Mouse (Mus musculus): ENCODE measurements at regions not wholly inside any gene's neighbourhood (a gene's known extent, or its start where the extent isn't known, plus 50 kb on each side); places are given as distances from the start of the nearest gene placed in this dataset.

GRCm38 (mm10) chr14:24751227-24751626 lies 264.3 kb downstream of the Rps24 start:
- 74% methylated on average over 8 of the region's 8 CpGs for WGBS
- peaks cover 17% of the 10 kb centered on the region for H3K4me1 ChIP-seq (replicated peaks; ENCODE audit: control insufficient read depth, insufficient read depth, low read length)

DNA sequence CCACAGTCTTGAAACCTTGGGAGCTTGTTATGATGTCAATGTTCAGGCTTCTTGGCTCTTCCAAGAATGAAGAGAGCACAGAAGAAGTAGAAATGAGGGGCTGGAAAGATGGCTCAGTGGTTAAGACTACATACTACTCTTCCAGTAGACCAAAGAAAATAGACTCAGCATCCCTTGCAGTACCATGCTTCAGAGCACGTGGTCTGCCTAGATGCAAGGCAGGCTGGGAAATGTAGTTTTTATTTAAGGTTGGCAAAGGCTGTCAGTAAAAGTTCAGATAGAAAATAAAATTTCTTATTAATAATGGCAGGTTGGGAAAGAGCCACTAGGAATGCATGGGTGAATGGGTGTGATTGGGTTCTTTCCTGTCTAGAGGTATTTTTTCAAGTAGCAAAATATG lies 267.8 kb downstream of the Rps24 start:
- 45% methylated on average over 1 of the region's 1 CpGs for whole genome bisulfite sequencing
- peaks cover 5% of the 10 kb centered on the region for H3K4me1 ChIP-seq (replicated peaks; ENCODE audit: control insufficient read depth, insufficient read depth, low read length)
- H3K27ac ChIP-seq (ENCODE audit: low read length), result no peak overlapping the region
- H3K36me3 ChIP-seq (ENCODE audit: control insufficient read depth, insufficient read depth, low read length), result no peaks in the 10 kb centered on the region
- no peak overlapping the region for H3K4me3 ChIP-seq (ENCODE audit: low read length)
- H3K4me2 ChIP-seq (ENCODE audit: low read depth, low read length), result no peak overlapping the region
- H3K27me3 ChIP-seq (ENCODE audit: control insufficient read depth, insufficient read depth, low read depth, low read length), result no peaks in the 10 kb centered on the region
- H3K9ac ChIP-seq (ENCODE audit: low read length), result no peak overlapping the region
- H3K9me3 ChIP-seq (ENCODE audit: control insufficient read depth, low read length), result no peaks in the 10 kb centered on the region
- ATAC-seq (ENCODE audit: low read depth), result no peak

More at GRCm38 (mm10) chr14:24751227-24751626, 264.3 kb downstream of the Rps24 start:
- Histone ChIP-seq H3K27ac (ENCODE audit: low read length) (no peak overlapping the region), H3K36me3 (ENCODE audit: control insufficient read depth, insufficient read depth, low read length) (no peaks in the 10 kb centered on the region), H3K9me3 (ENCODE audit: control insufficient read depth, low read length) (no peaks in the 10 kb centered on the region), H3K4me3 (ENCODE audit: low read length) (no peak overlapping the region), H3K9ac (ENCODE audit: low read length) (no peak overlapping the region), H3K4me2 (ENCODE audit: low read depth, low read length) (no peak overlapping the region), H3K27me3 (ENCODE audit: control insufficient read depth, insufficient read depth, low read depth, low read length) (no peaks in the 10 kb centered on the region)
- ATAC-seq (ENCODE audit: low read depth), result no peak

DNA sequence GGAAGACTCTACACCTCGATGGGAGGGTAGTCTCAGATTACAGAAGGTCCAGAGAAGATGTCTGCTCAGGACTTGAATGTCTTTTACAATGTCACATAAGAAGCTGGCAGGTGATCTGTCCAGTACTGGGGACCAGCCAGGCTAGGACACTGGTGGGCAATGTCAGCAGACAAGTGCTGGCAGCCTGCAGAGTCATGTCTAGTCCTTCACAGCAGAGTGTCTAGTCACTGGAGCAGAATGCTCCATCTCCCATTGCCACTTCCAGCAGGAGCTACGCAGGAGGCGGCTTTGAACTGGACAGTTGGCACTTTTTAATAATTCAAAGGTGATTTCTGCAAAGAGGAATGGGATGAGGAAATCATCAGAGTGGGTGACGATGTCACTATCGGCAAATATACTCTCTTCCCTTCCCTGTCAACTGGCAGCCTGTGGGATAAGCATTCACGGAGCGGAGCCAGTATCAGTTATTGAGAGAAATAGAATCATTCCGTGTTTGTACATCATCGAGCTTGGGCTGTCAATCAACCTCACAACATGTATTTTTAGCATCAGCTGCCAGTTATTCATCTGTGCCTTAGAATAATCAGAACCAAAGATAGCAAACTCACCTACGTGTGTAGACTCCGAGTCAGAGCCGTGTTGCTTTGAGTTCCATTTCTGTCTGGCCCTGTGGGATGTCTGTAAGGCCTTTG lies 268.6 kb downstream of the Rps24 start:
- H3K36me3 ChIP-seq (ENCODE audit: control insufficient read depth, insufficient read depth, low read length), result no peaks in the 10 kb centered on the region
- no peak overlapping the region for H3K9ac ChIP-seq (ENCODE audit: low read length)
- no peak overlapping the region for H3K4me2 ChIP-seq (ENCODE audit: low read depth, low read length)
- WGBS, result 79% methylated on average over 12 of the region's 12 CpGs
- no peaks in the 10 kb centered on the region for H3K9me3 ChIP-seq (ENCODE audit: control insufficient read depth, low read length)
- H3K27me3 ChIP-seq (ENCODE audit: control insufficient read depth, insufficient read depth, low read depth, low read length), result no peaks in the 10 kb centered on the region
- ATAC-seq (ENCODE audit: low read depth), result no peak
- peaks cover 5% of the 10 kb centered on the region for H3K4me1 ChIP-seq (replicated peaks; ENCODE audit: control insufficient read depth, insufficient read depth, low read length)
- no peak overlapping the region for H3K4me3 ChIP-seq (ENCODE audit: low read length)
- H3K27ac ChIP-seq (ENCODE audit: low read length), result no peak overlapping the region

- no peak overlapping the region for H3K4me2 ChIP-seq (ENCODE audit: low read depth, low read length)
- 22% methylated on average over 1 of the region's 1 CpGs for WGBS
- no peak overlapping the region for H3K4me3 ChIP-seq (ENCODE audit: low read length)
- no peak overlapping the region for H3K27ac ChIP-seq (ENCODE audit: low read length)
- H3K4me1 ChIP-seq (replicated peaks; ENCODE audit: control insufficient read depth, insufficient read depth, low read length), result peaks cover 5% of the 10 kb centered on the region
- H3K9ac ChIP-seq (ENCODE audit: low read length), result no peak overlapping the region
- H3K9me3 ChIP-seq (ENCODE audit: control insufficient read depth, low read length), result no peaks in the 10 kb centered on the region
- ATAC-seq (ENCODE audit: low read depth), result no peak
- no peaks in the 10 kb centered on the region for H3K36me3 ChIP-seq (ENCODE audit: control insufficient read depth, insufficient read depth, low read length)
- H3K27me3 ChIP-seq (ENCODE audit: control insufficient read depth, insufficient read depth, low read depth, low read length), result no peaks in the 10 kb centered on the region
These were observed 270.4 kb downstream of the Rps24 start for GRCm38 (mm10) chr14:24757302-24757701.

- no peaks in the 10 kb centered on the region for H3K27me3 ChIP-seq (ENCODE audit: control insufficient read depth, insufficient read depth, low read depth, low read length)
- ATAC-seq (ENCODE audit: low read depth), result peak; percentile 47; the same call in 1 of the 2 replicates
- H3K4me3 ChIP-seq (ENCODE audit: low read length), result no peak overlapping the region
- H3K27ac ChIP-seq (ENCODE audit: low read length), result no peak overlapping the region
- WGBS, result 32% methylated on average over 1 of the region's 1 CpGs
- H3K4me1 ChIP-seq (replicated peaks; ENCODE audit: control insufficient read depth, insufficient read depth, low read length), result peaks cover 5% of the 10 kb centered on the region
- no peak overlapping the region for H3K4me2 ChIP-seq (ENCODE audit: low read depth, low read length)
- H3K9ac ChIP-seq (ENCODE audit: low read length), result no peak overlapping the region
- H3K9me3 ChIP-seq (ENCODE audit: control insufficient read depth, low read length), result no peaks in the 10 kb centered on the region
- no peaks in the 10 kb centered on the region for H3K36me3 ChIP-seq (ENCODE audit: control insufficient read depth, insufficient read depth, low read length)
These were observed 270.9 kb downstream of the Rps24 start for GRCm38 (mm10) chr14:24757843-24758242.

DNA sequence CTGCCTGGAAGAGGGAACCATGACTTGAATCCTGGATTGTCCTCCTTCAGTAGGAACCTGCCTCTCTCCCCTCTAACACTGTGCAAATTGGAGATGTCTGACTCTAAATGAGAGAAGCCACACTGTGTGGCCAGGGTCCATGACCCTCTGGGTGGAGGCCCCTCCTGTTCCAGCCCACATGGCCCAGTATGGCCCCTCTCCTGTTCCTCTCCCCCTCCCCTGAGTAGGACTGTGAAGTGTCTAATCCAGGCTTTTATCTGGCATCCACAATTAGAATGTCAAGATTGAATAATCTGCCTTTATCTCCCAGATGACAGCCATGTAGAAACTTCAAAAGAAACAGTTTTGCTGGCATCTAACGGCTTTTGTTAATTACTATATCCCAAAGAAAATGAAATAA lies 274.0 kb downstream of the Rps24 start:
- Histone ChIP-seq H3K4me2 (ENCODE audit: low read depth, low read length) (no peak overlapping the region), H3K9me3 (ENCODE audit: control insufficient read depth, low read length) (no peaks in the 10 kb centered on the region), H3K36me3 (ENCODE audit: control insufficient read depth, insufficient read depth, low read length) (no peaks in the 10 kb centered on the region), H3K27me3 (ENCODE audit: control insufficient read depth, insufficient read depth, low read depth, low read length) (no peaks in the 10 kb centered on the region), H3K27ac (ENCODE audit: low read length) (no peak overlapping the region), H3K4me1 (replicated peaks; ENCODE audit: control insufficient read depth, insufficient read depth, low read length) (peaks cover 5% of the 10 kb centered on the region), H3K9ac (ENCODE audit: low read length) (no peak overlapping the region), H3K4me3 (ENCODE audit: low read length) (no peak overlapping the region)
- ATAC-seq (ENCODE audit: low read depth), result no peak
- WGBS, result 57% methylated on average over 1 of the region's 1 CpGs

DNA sequence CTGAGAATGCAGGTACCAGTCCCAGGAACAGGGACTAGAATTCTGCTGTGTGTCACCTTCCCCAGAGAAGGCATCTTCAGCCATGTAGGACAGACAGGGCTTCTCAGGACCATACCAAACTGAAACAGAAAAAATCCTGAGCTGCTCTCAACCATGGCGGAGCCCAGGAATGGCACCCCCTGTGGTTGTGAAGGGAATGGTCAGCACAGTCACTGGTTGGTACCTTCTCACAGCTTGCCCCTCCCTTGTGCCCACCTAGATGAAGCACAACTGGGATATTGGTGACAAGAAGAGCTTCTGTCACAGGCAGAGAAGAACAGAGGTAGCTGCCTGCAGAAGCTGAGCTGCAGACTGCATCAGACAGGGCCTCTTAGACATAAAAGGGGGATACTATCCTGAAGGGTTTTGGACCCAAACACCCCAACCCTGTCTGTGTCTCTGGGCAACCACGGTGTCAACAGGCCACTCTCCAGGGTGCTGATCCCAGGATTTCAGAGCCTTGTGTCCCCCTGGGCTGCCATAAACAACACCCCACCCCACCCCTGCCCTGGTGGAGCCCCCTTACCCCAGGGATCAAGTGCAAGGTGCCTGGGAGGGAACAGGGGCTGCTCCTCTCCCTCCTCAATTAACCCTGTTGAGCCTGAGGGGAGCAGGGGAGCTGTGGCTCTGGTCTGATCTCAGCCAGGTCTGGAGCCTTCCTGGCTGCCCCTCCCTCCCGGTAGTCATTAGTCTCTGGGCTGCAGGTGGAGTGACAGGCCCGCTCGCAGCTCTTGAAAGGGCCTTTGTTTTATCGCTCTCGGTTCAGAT lies 275.7 kb downstream of the Rps24 start:
- Histone ChIP-seq H3K4me2 (ENCODE audit: low read depth, low read length) (no peak overlapping the region), H3K9me3 (ENCODE audit: control insufficient read depth, low read length) (no peaks in the 10 kb centered on the region), H3K36me3 (ENCODE audit: control insufficient read depth, insufficient read depth, low read length) (no peaks in the 10 kb centered on the region), H3K9ac (ENCODE audit: low read length) (no peak overlapping the region), H3K4me3 (ENCODE audit: low read length) (no peak overlapping the region), H3K27ac (ENCODE audit: low read length) (no peak overlapping the region), H3K27me3 (ENCODE audit: control insufficient read depth, insufficient read depth, low read depth, low read length) (no peaks in the 10 kb centered on the region), H3K4me1 (replicated peaks; ENCODE audit: control insufficient read depth, insufficient read depth, low read length) (peaks cover 4% of the 10 kb centered on the region)
- ATAC-seq (ENCODE audit: low read depth), result no peak
- 14% methylated on average over 7 of the region's 7 CpGs for WGBS

- WGBS, result 46% methylated on average over 9 of the region's 9 CpGs
- H3K9ac ChIP-seq (ENCODE audit: low read length), result no peak overlapping the region
- H3K36me3 ChIP-seq (ENCODE audit: control insufficient read depth, insufficient read depth, low read length), result no peaks in the 10 kb centered on the region
- no peak overlapping the region for H3K4me3 ChIP-seq (ENCODE audit: low read length)
- ATAC-seq (ENCODE audit: low read depth), result 0 out of 2 replicates have a peak, but pooled peaks have one; percentile 28
- H3K27ac ChIP-seq (ENCODE audit: low read length), result no peak overlapping the region
- H3K4me2 ChIP-seq (ENCODE audit: low read depth, low read length), result no peak overlapping the region
- H3K9me3 ChIP-seq (ENCODE audit: control insufficient read depth, low read length), result no peaks in the 10 kb centered on the region
- no peaks in the 10 kb centered on the region for H3K27me3 ChIP-seq (ENCODE audit: control insufficient read depth, insufficient read depth, low read depth, low read length)
- H3K4me1 ChIP-seq (replicated peaks; ENCODE audit: control insufficient read depth, insufficient read depth, low read length), result no peaks in the 10 kb centered on the region
These were observed 276.4 kb downstream of the Rps24 start for GRCm38 (mm10) chr14:24763275-24763812.

- Histone ChIP-seq H3K9me3 (ENCODE audit: control insufficient read depth, low read length) (no peaks in the 10 kb centered on the region), H3K36me3 (ENCODE audit: control insufficient read depth, insufficient read depth, low read length) (no peaks in the 10 kb centered on the region), H3K4me2 (ENCODE audit: low read depth, low read length) (no peak overlapping the region), H3K4me1 (replicated peaks; ENCODE audit: control insufficient read depth, insufficient read depth, low read length) (no peaks in the 10 kb centered on the region), H3K27ac (ENCODE audit: low read length) (no peak overlapping the region), H3K4me3 (ENCODE audit: low read length) (no peak overlapping the region), H3K9ac (ENCODE audit: low read length) (no peak overlapping the region), H3K27me3 (ENCODE audit: control insufficient read depth, insufficient read depth, low read depth, low read length) (no peaks in the 10 kb centered on the region)
- WGBS, result 49% methylated on average over 7 of the region's 7 CpGs
- 0 out of 2 replicates have a peak, but pooled peaks have one; percentile 5 for ATAC-seq (ENCODE audit: low read depth)
These were observed 276.9 kb downstream of the Rps24 start for GRCm38 (mm10) chr14:24763845-24764244.
